Mouse (Mus musculus): ENCODE data around the gene Lama1. TPM values are rescaled to one million over a fixed set of nuclear protein-coding genes. Genes with fewer than 3 reads are reported as not detected.
"Not testable (repeated sequence)": the region's sequence is repeated elsewhere in the genome, so short reads cannot be mapped to it uniquely, and the experiment has no call there.

Lama1 gene
- total RNA-seq, 1 experiment = 112 TPM

DNA sequence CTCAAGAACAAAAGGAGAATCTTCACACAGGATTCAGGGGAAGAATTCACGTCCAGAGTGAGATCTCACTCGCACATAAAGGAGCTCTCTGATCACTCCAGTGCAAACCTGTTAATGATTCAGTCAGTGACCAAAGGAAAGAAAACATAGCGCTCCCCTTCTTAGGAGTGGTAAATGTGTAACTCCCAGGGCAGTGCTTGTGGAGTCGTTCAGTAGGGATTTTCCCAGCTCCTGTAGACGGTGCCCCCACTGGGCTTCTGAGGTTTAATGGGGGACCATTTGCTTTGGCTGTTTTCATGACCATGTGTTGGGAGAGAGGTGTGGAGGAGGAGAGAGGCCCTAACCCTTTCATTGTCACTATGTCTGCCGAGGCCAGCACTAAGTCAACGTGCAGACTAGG lies 31.7 kb downstream of the Lama1 start:
- Histone ChIP-seq H3K9ac (ENCODE audit: insufficient read depth, low read depth, low read length, poor library complexity, severe bottlenecking) (no peak overlapping the region), H3K36me3 (ENCODE audit: control insufficient read depth, insufficient read depth, low read length, poor library complexity, severe bottlenecking) (no peaks in the 10 kb centered on the region; the same call in 1 of the 2 replicates), H3K4me1 (ENCODE audit: control insufficient read depth in 2 of 2, insufficient read depth in 2 of 2, low read length in 2 of 2, poor library complexity in 1 of 2) (no peaks in the 10 kb centered on the region), H3K9me3 (ENCODE audit: control insufficient read depth, insufficient read depth, low read depth, low read length) (no peaks in the 10 kb centered on the region), H3K27ac (ENCODE audit: insufficient read depth, low read depth, low read length, poor library complexity, severe bottlenecking) (no peak overlapping the region), H3K4me3 (ENCODE audit: insufficient read depth in 1 of 2, low read depth in 1 of 2, low read length in 2 of 2, poor library complexity in 1 of 2, severe bottlenecking in 1 of 2) (no peak overlapping the region)
- in situ Hi-C loops (cut with MboI; ENCODE audit: low sequenced_read_pairs in 2 of 2, unreplicated experiment in 2 of 2) = no loop called here
- TF ChIP-seq HCFC1 (IDR thresholded peaks at IDR 0.05; ENCODE audit: borderline replicate concordance, insufficient read depth, low read length) = no peak
- TF ChIP-seq ZC3H11A (IDR thresholded peaks at IDR 0.05; ENCODE audit: borderline replicate concordance, low read depth, low read length) = no peak
- TF ChIP-seq ZNF384 (IDR thresholded peaks at IDR 0.05; ENCODE audit: low read depth, low read length) = no peak
- DNase-seq (ENCODE audit: low read depth, low spot score) = no peak

DNA sequence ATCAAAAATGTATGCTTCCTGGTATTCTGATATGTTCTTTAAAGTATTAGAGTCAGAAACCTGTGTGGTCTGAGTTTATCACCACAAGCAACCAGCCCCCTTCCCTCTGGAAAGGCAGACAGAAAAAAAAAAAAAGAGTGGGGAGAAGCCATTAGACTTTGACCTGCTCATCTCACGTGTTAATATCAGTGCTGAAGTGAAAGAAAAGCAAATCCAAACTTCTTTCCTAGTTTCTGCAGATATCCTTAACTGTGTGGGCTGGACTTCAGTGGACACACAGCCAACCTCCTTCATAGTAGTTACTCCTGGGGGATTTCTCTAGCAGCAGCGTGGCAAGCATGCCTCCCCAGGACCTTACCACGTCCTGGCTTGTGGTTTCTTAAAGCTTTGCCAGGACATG lies 34.0 kb downstream of the Lama1 start:
- TF ChIP-seq MAFK (IDR thresholded peaks at IDR 0.05; ENCODE audit: insufficient read depth, low read depth, low read length) (no peak), ZC3H11A (IDR thresholded peaks at IDR 0.05; ENCODE audit: borderline replicate concordance, low read depth, low read length) (no peak), ZNF384 (IDR thresholded peaks at IDR 0.05; ENCODE audit: low read depth, low read length) (no peak), CHD2 (IDR thresholded peaks at IDR 0.05; ENCODE audit: low read depth, low read length) (no peak), HCFC1 (IDR thresholded peaks at IDR 0.05; ENCODE audit: borderline replicate concordance, insufficient read depth, low read length) (no peak)
- no peaks in the 10 kb centered on the region for H3K4me1 ChIP-seq (ENCODE audit: control insufficient read depth in 2 of 2, insufficient read depth in 2 of 2, low read length in 2 of 2, poor library complexity in 1 of 2)
- no peak overlapping the region for H3K4me3 ChIP-seq (ENCODE audit: insufficient read depth in 1 of 2, low read depth in 1 of 2, low read length in 2 of 2, poor library complexity in 1 of 2, severe bottlenecking in 1 of 2)
- DNase-seq (ENCODE audit: low read depth, low spot score) = no peak
- H3K9me3 ChIP-seq (ENCODE audit: control insufficient read depth, insufficient read depth, low read depth, low read length) = no peaks in the 10 kb centered on the region
- H3K27ac ChIP-seq (ENCODE audit: insufficient read depth, low read depth, low read length, poor library complexity, severe bottlenecking) = no peak overlapping the region
- no peak overlapping the region for H3K9ac ChIP-seq (ENCODE audit: insufficient read depth, low read depth, low read length, poor library complexity, severe bottlenecking)
- H3K36me3 ChIP-seq (ENCODE audit: control insufficient read depth, insufficient read depth, low read length, poor library complexity, severe bottlenecking) = no peaks in the 10 kb centered on the region; the same call in 1 of the 2 replicates
- in situ Hi-C loops (cut with MboI; ENCODE audit: low sequenced_read_pairs in 2 of 2, unreplicated experiment in 2 of 2) = no loop called here

DNA sequence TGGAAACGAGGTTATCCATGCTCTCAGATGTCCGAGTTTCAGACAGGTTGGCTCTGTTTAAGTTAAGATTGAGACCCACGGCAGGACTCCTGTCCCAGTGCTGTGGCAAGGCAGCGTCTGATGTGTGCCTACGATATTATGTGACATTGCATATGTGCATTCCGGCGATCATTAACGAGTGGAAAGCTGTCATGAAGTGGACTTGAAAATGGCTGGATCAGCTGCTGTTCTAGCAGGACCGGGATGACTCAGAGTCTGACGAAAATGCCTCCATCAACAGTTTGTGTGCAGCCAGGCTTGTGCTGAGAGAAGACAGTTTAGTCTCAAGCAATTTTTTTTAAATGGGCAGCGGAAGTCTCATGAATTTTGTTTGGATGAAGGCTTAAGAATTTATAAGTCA lies 34.9 kb downstream of the Lama1 start:
- no peaks in the 10 kb centered on the region; the same call in 1 of the 2 replicates for H3K36me3 ChIP-seq (ENCODE audit: control insufficient read depth, insufficient read depth, low read length, poor library complexity, severe bottlenecking)
- in situ Hi-C loops (cut with MboI; ENCODE audit: low sequenced_read_pairs in 2 of 2, unreplicated experiment in 2 of 2) = no loop called here
- H3K4me1 ChIP-seq (ENCODE audit: control insufficient read depth in 2 of 2, insufficient read depth in 2 of 2, low read length in 2 of 2, poor library complexity in 1 of 2) = no peaks in the 10 kb centered on the region

DNA sequence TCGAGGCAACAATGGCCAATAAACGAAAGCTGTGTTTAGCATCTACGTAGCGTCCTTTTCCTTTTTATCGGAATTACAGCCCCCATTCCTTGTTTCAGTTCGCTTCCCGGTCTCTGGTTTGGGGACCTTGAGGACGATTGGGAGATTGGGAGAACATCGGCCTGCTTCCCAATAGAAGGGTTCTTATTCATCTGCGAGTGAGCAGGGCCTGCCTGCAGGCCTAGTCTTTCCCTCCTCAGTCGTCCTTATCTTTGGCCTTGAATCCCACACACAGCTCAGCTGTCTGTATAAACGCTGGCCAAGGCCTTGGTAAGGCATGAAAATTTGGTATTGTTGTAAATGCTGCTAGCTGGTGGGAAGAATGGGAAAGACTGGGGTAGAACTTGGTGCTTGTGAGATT lies 36.5 kb downstream of the Lama1 start:
- H3K36me3 ChIP-seq (ENCODE audit: control insufficient read depth, insufficient read depth, low read length, poor library complexity, severe bottlenecking) = no peaks in the 10 kb centered on the region; the same call in 1 of the 2 replicates
- no peak overlapping the region for H3K4me3 ChIP-seq (ENCODE audit: insufficient read depth in 1 of 2, low read depth in 1 of 2, low read length in 2 of 2, poor library complexity in 1 of 2, severe bottlenecking in 1 of 2)
- no peak for TF ChIP-seq HCFC1 (IDR thresholded peaks at IDR 0.05; ENCODE audit: borderline replicate concordance, insufficient read depth, low read length)
- TF ChIP-seq ZC3H11A (IDR thresholded peaks at IDR 0.05; ENCODE audit: borderline replicate concordance, low read depth, low read length) = no peak
- no peak for TF ChIP-seq MAFK (IDR thresholded peaks at IDR 0.05; ENCODE audit: insufficient read depth, low read depth, low read length)
- TF ChIP-seq CHD2 (IDR thresholded peaks at IDR 0.05; ENCODE audit: low read depth, low read length) = no peak
- no peak for TF ChIP-seq ZNF384 (IDR thresholded peaks at IDR 0.05; ENCODE audit: low read depth, low read length)
- H3K9ac ChIP-seq (ENCODE audit: insufficient read depth, low read depth, low read length, poor library complexity, severe bottlenecking) = no peak overlapping the region
- no peaks in the 10 kb centered on the region for H3K9me3 ChIP-seq (ENCODE audit: control insufficient read depth, insufficient read depth, low read depth, low read length)
- no peaks in the 10 kb centered on the region for H3K4me1 ChIP-seq (ENCODE audit: control insufficient read depth in 2 of 2, insufficient read depth in 2 of 2, low read length in 2 of 2, poor library complexity in 1 of 2)
- in situ Hi-C loops (cut with MboI; ENCODE audit: low sequenced_read_pairs in 2 of 2, unreplicated experiment in 2 of 2) = no loop called here
- no peak overlapping the region for H3K27ac ChIP-seq (ENCODE audit: insufficient read depth, low read depth, low read length, poor library complexity, severe bottlenecking)
- DNase-seq (ENCODE audit: low read depth, low spot score) = no peak

More for the DNA sequence above, 34.9 kb downstream of the Lama1 start:
- Histone ChIP-seq H3K27ac (ENCODE audit: insufficient read depth, low read depth, low read length, poor library complexity, severe bottlenecking) (no peak overlapping the region), H3K9me3 (ENCODE audit: control insufficient read depth, insufficient read depth, low read depth, low read length) (no peaks in the 10 kb centered on the region), H3K9ac (ENCODE audit: insufficient read depth, low read depth, low read length, poor library complexity, severe bottlenecking) (no peak overlapping the region), H3K4me3 (ENCODE audit: insufficient read depth in 1 of 2, low read depth in 1 of 2, low read length in 2 of 2, poor library complexity in 1 of 2, severe bottlenecking in 1 of 2) (no peak overlapping the region)
- TF ChIP-seq ZNF384 (IDR thresholded peaks at IDR 0.05; ENCODE audit: low read depth, low read length) = no peak
- no peak for DNase-seq (ENCODE audit: low read depth, low spot score)

DNA sequence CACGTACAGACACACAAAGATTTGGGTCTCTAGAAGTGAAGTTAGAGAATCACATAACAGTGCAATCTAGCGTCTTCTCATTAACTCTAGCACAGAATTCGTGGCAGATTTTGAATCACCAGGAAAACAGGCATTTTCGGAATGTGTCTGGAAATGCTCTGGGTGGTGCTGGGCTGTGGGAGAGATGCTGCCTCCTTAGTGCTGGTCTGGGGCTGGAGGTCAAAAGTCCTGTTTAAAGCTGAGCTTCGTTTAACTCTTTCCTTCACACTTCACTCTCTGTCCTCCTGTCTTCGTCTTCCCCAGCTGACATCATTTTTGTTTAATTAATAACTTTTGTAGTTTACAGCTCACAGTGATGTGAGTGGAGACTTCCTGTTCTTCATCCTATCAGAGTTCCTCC lies 38.7 kb downstream of the Lama1 start:
- no peak overlapping the region for H3K9ac ChIP-seq (ENCODE audit: insufficient read depth, low read depth, low read length, poor library complexity, severe bottlenecking)
- TF ChIP-seq CHD2 (IDR thresholded peaks at IDR 0.05; ENCODE audit: low read depth, low read length) = no peak
- TF ChIP-seq MAFK (IDR thresholded peaks at IDR 0.05; ENCODE audit: insufficient read depth, low read depth, low read length) = no peak
- no peak for TF ChIP-seq ZC3H11A (IDR thresholded peaks at IDR 0.05; ENCODE audit: borderline replicate concordance, low read depth, low read length)
- TF ChIP-seq ZNF384 (IDR thresholded peaks at IDR 0.05; ENCODE audit: low read depth, low read length) = no peak
- no peak for TF ChIP-seq HCFC1 (IDR thresholded peaks at IDR 0.05; ENCODE audit: borderline replicate concordance, insufficient read depth, low read length)
- no peaks in the 10 kb centered on the region for H3K9me3 ChIP-seq (ENCODE audit: control insufficient read depth, insufficient read depth, low read depth, low read length)
- in situ Hi-C loops (cut with MboI; ENCODE audit: low sequenced_read_pairs in 2 of 2, unreplicated experiment in 2 of 2) = no loop called here
- H3K4me1 ChIP-seq (ENCODE audit: control insufficient read depth in 2 of 2, insufficient read depth in 2 of 2, low read length in 2 of 2, poor library complexity in 1 of 2) = no peaks in the 10 kb centered on the region
- H3K27ac ChIP-seq (ENCODE audit: insufficient read depth, low read depth, low read length, poor library complexity, severe bottlenecking) = no peak overlapping the region
- no peak overlapping the region for H3K4me3 ChIP-seq (ENCODE audit: insufficient read depth in 1 of 2, low read depth in 1 of 2, low read length in 2 of 2, poor library complexity in 1 of 2, severe bottlenecking in 1 of 2)
- H3K36me3 ChIP-seq (ENCODE audit: control insufficient read depth, insufficient read depth, low read length, poor library complexity, severe bottlenecking) = no peaks in the 10 kb centered on the region; the same call in 1 of the 2 replicates
- no peak for DNase-seq (ENCODE audit: low read depth, low spot score)

DNA sequence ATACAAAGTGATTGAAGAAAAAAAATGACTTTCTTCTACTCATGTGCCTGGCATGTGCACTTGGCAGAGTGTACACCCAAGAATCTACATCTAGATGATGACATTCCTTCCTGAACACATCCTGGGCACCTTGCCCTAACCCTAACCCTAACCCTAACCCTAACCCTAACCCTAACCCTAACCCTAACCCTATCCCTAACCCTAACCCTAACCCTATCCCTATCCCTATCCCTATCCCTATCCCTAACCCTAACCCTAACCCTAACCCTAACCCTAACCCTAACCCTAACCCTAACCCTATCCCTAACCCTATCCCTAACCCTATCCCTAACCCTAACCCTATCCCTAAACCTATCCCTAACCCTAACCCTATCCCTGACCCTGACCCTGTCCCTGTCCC lies 44.2 kb downstream of the Lama1 start:
- H3K4me3 ChIP-seq (ENCODE audit: insufficient read depth in 1 of 2, low read depth in 1 of 2, low read length in 2 of 2, poor library complexity in 1 of 2, severe bottlenecking in 1 of 2); H3K9me3 ChIP-seq (ENCODE audit: control insufficient read depth, insufficient read depth, low read depth, low read length); DNase-seq (ENCODE audit: low read depth, low spot score); in situ Hi-C loops (cut with MboI; ENCODE audit: low sequenced_read_pairs in 2 of 2, unreplicated experiment in 2 of 2); H3K36me3 ChIP-seq (ENCODE audit: control insufficient read depth, insufficient read depth, low read length, poor library complexity, severe bottlenecking); H3K4me1 ChIP-seq (ENCODE audit: control insufficient read depth in 2 of 2, insufficient read depth in 2 of 2, low read length in 2 of 2, poor library complexity in 1 of 2): not testable (repeated sequence)
- Histone ChIP-seq H3K9ac (ENCODE audit: insufficient read depth, low read depth, low read length, poor library complexity, severe bottlenecking) (0 out of 2 replicates have a peak overlapping the region, but pooled peaks have one; percentile 59), H3K27ac (ENCODE audit: insufficient read depth, low read depth, low read length, poor library complexity, severe bottlenecking) (peak overlapping the region; percentile 78; the same call in 1 of the 2 replicates)
